Mouse (Mus musculus): ENCODE data around the gene P2ry13. TPM values are rescaled to one million over a fixed set of nuclear protein-coding genes. Genes with fewer than 3 reads are reported as not detected.

The P2ry13 gene
- not detected for polyA plus RNA-seq (2012; fragmentation: generic; extraction: Trizol)
- long read RNA-seq, experiment 1, result 0 reads
- long read RNA-seq, experiment 2, result 0 reads

GRCm38 (mm10) chr3:59210727-59211126 is at the start of gene P2ry13:
P2ry13 (minus strand) TSS chr3:59210882.
- TF ChIP-seq CEBPB (IDR thresholded peaks at IDR 0.05; ENCODE audit: low read depth), result no peak
- no peak for TF ChIP-seq CTCF (IDR thresholded peaks at IDR 0.05; ENCODE audit: control insufficient read depth, insufficient read depth, insufficient read length)
- no peak for TF ChIP-seq MAX (IDR thresholded peaks at IDR 0.05)
- TF ChIP-seq FOSL1 (IDR thresholded peaks at IDR 0.05; ENCODE audit: insufficient read depth, low read length, poor library complexity, severe bottlenecking), result no peak
- TF ChIP-seq MYOD1 (IDR thresholded peaks at IDR 0.05; ENCODE audit: control insufficient read depth, insufficient read length, low read depth), result no peak
- no peak for TF ChIP-seq USF1 (IDR thresholded peaks at IDR 0.05; ENCODE audit: low read depth)
- no peak for TF ChIP-seq MYOG (IDR thresholded peaks at IDR 0.05; ENCODE audit: control insufficient read depth, extremely low read depth, insufficient read length)
- H3K27me3 ChIP-seq (ENCODE audit: control insufficient read depth, insufficient read depth, insufficient read length), result no peaks in the 10 kb centered on the region

DNA sequence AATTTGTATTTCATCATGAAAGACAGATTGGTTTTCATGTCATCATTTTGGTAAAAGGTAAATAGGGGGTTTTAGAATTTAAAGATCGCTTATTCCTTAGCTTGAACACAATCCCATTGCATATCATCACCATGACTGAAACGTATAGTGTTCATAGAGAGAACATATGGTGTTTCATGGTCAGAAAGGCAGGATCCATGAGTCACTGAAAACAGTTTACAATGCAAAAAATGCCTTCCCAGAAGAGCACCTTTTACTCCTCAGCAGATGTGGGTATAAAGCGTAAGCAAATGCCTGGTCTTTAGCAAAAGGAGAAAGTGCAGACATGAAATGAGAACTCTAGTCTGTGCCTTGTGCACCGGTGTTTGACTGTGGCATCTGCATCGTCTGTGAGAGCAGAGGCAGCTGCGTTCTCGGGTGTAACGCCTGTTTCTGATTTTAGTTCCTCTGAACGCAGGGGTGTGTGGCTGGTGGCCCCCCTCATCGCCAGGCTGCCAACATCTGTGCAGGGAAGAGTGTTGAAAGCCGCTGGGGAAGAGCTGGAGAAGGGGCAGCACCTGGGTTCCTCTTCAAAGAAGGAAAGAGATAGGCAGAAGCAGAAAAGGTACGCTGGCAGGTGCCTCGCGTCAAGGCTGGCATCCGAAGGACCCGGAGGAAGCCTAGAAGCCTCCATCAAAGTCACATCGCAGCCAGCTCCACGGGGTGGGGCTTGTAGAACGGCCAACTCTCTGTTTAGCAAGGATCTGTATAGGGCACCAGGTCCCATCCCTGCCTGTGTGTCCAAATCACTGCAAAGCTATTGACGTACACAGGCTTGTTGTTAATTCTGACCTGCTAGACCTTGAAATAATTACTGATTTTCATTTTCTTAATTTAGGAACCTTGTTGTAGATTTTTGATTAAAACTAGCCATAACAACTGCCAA is 47.3 kb upstream of the P2ry13 start:
- TF ChIP-seq CTCF (IDR thresholded peaks at IDR 0.05; ENCODE audit: control insufficient read depth, insufficient read depth, insufficient read length) (no peak), FOSL1 (IDR thresholded peaks at IDR 0.05; ENCODE audit: insufficient read depth, low read length, poor library complexity, severe bottlenecking) (no peak), MYOD1 (IDR thresholded peaks at IDR 0.05; ENCODE audit: control insufficient read depth, insufficient read length, low read depth) (no peak), MAX (IDR thresholded peaks at IDR 0.05) (no peak), CEBPB (IDR thresholded peaks at IDR 0.05; ENCODE audit: low read depth) (no peak), MYOG (IDR thresholded peaks at IDR 0.05; ENCODE audit: control insufficient read depth, extremely low read depth, insufficient read length) (no peak), USF1 (IDR thresholded peaks at IDR 0.05; ENCODE audit: low read depth) (no peak)
- H3ac ChIP-seq (ENCODE audit: control insufficient read depth, insufficient read length, low read depth), result no peak overlapping the region

More at GRCm38 (mm10) chr3:59210727-59211126, at the start of gene P2ry13:
- Histone ChIP-seq H3ac (ENCODE audit: control insufficient read depth, insufficient read length, low read depth) (no peak within 1 kb of the TSS), H3K79me2 (ENCODE audit: control insufficient read depth, insufficient read depth) (no peaks in the 10 kb centered on the region), H3K79me3 (ENCODE audit: low read depth) (no peaks in the 10 kb centered on the region), H3K36me3 (ENCODE audit: control insufficient read depth, insufficient read depth) (no peaks in the 10 kb centered on the region), H3K4me3 (ENCODE audit: insufficient read depth, poor library complexity, severe bottlenecking) (no peak within 1 kb of the TSS)

DNA sequence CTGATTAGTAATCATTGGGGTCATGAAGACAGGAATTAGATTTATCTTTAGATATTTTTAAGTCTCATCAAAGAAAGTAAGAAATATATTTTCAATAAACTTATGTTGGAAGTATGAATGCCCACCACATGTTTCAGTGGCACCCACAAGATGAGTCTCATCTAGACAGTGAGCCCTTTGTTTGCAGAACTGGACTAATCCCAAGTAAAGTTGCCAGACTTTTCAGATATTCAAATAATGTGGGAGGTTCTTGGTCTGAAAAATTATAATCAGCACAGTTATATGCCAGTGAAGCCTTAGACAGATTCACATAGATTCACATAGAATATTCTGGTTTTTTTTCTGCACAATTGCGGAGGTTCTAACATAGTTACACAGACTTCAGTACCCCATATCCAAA is 39.8 kb upstream of the P2ry13 start:
- Histone ChIP-seq H3K27me3 (ENCODE audit: control insufficient read depth, insufficient read depth, insufficient read length) (no peaks in the 10 kb centered on the region), H3ac (ENCODE audit: control insufficient read depth, insufficient read length, low read depth) (no peak overlapping the region), H3K4me3 (ENCODE audit: insufficient read depth, poor library complexity, severe bottlenecking) (no peak overlapping the region), H3K79me3 (ENCODE audit: low read depth) (no peaks in the 10 kb centered on the region), H3K36me3 (ENCODE audit: control insufficient read depth, insufficient read depth) (no peaks in the 10 kb centered on the region), H3K79me2 (ENCODE audit: control insufficient read depth, insufficient read depth) (no peaks in the 10 kb centered on the region)
- TF ChIP-seq FOSL1 (IDR thresholded peaks at IDR 0.05; ENCODE audit: insufficient read depth, low read length, poor library complexity, severe bottlenecking), result no peak
- no peak for TF ChIP-seq CTCF (IDR thresholded peaks at IDR 0.05; ENCODE audit: control insufficient read depth, insufficient read depth, insufficient read length)
- TF ChIP-seq MAX (IDR thresholded peaks at IDR 0.05), result no peak
- TF ChIP-seq CEBPB (IDR thresholded peaks at IDR 0.05; ENCODE audit: low read depth), result no peak
- TF ChIP-seq MYOG (IDR thresholded peaks at IDR 0.05; ENCODE audit: control insufficient read depth, extremely low read depth, insufficient read length), result no peak
- TF ChIP-seq MYOD1 (IDR thresholded peaks at IDR 0.05; ENCODE audit: control insufficient read depth, insufficient read length, low read depth), result no peak
- TF ChIP-seq USF1 (IDR thresholded peaks at IDR 0.05; ENCODE audit: low read depth), result no peak

More for the DNA sequence above, 47.3 kb upstream of the P2ry13 start:
- H3K4me3 ChIP-seq (ENCODE audit: insufficient read depth, poor library complexity, severe bottlenecking), result no peak overlapping the region
- no peaks in the 10 kb centered on the region for H3K36me3 ChIP-seq (ENCODE audit: control insufficient read depth, insufficient read depth)
- no peaks in the 10 kb centered on the region for H3K79me3 ChIP-seq (ENCODE audit: low read depth)
- no peaks in the 10 kb centered on the region for H3K27me3 ChIP-seq (ENCODE audit: control insufficient read depth, insufficient read depth, insufficient read length)
- no peaks in the 10 kb centered on the region for H3K79me2 ChIP-seq (ENCODE audit: control insufficient read depth, insufficient read depth)

- Histone ChIP-seq H3K79me2 (ENCODE audit: control insufficient read depth, insufficient read depth) (no peaks in the 10 kb centered on the region), H3K79me3 (ENCODE audit: low read depth) (no peaks in the 10 kb centered on the region), H3K27me3 (ENCODE audit: control insufficient read depth, insufficient read depth, insufficient read length) (no peaks in the 10 kb centered on the region), H3K36me3 (ENCODE audit: control insufficient read depth, insufficient read depth) (no peaks in the 10 kb centered on the region), H3ac (ENCODE audit: control insufficient read depth, insufficient read length, low read depth) (no peak overlapping the region), H3K4me3 (ENCODE audit: insufficient read depth, poor library complexity, severe bottlenecking) (no peak overlapping the region)
- no peak for TF ChIP-seq MYOG (IDR thresholded peaks at IDR 0.05; ENCODE audit: control insufficient read depth, extremely low read depth, insufficient read length)
- TF ChIP-seq MAX (IDR thresholded peaks at IDR 0.05), result no peak
- no peak for TF ChIP-seq CEBPB (IDR thresholded peaks at IDR 0.05; ENCODE audit: low read depth)
- no peak for TF ChIP-seq USF1 (IDR thresholded peaks at IDR 0.05; ENCODE audit: low read depth)
- no peak for TF ChIP-seq CTCF (IDR thresholded peaks at IDR 0.05; ENCODE audit: control insufficient read depth, insufficient read depth, insufficient read length)
- no peak for TF ChIP-seq MYOD1 (IDR thresholded peaks at IDR 0.05; ENCODE audit: control insufficient read depth, insufficient read length, low read depth)
- TF ChIP-seq FOSL1 (IDR thresholded peaks at IDR 0.05; ENCODE audit: insufficient read depth, low read length, poor library complexity, severe bottlenecking), result no peak
Observed at GRCm38 (mm10) chr3:59248031-59248430, 37.3 kb upstream of the P2ry13 start.

GRCm38 (mm10) chr3:59243384-59243783 is 32.7 kb upstream of the P2ry13 start:
- no peaks in the 10 kb centered on the region for H3K79me3 ChIP-seq (ENCODE audit: low read depth)
- H3K79me2 ChIP-seq (ENCODE audit: control insufficient read depth, insufficient read depth), result no peaks in the 10 kb centered on the region

More at GRCm38 (mm10) chr3:59243384-59243783, 32.7 kb upstream of the P2ry13 start:
- TF ChIP-seq FOSL1 (IDR thresholded peaks at IDR 0.05; ENCODE audit: insufficient read depth, low read length, poor library complexity, severe bottlenecking) (no peak), MYOD1 (IDR thresholded peaks at IDR 0.05; ENCODE audit: control insufficient read depth, insufficient read length, low read depth) (no peak), USF1 (IDR thresholded peaks at IDR 0.05; ENCODE audit: low read depth) (no peak), CTCF (IDR thresholded peaks at IDR 0.05; ENCODE audit: control insufficient read depth, insufficient read depth, insufficient read length) (no peak), MAX (IDR thresholded peaks at IDR 0.05) (no peak), MYOG (IDR thresholded peaks at IDR 0.05; ENCODE audit: control insufficient read depth, extremely low read depth, insufficient read length) (no peak), CEBPB (IDR thresholded peaks at IDR 0.05; ENCODE audit: low read depth) (no peak)
- Histone ChIP-seq H3K36me3 (ENCODE audit: control insufficient read depth, insufficient read depth) (no peaks in the 10 kb centered on the region), H3ac (ENCODE audit: control insufficient read depth, insufficient read length, low read depth) (no peak overlapping the region), H3K4me3 (ENCODE audit: insufficient read depth, poor library complexity, severe bottlenecking) (no peak overlapping the region), H3K27me3 (ENCODE audit: control insufficient read depth, insufficient read depth, insufficient read length) (no peaks in the 10 kb centered on the region)
